Mouse (Mus musculus) lung, postnatal 0 days (tissue): ENCODE measurements around the gene Nfic.

Experiments
- CTCF ChIP-seq: IDR thresholded peaks from 2 replicates; pipeline ENCODE4 v1.5.1; 2016; ENCODE audit warnings: antibody characterized with exemption, mild to moderate bottlenecking
- EP300 ChIP-seq: IDR thresholded peaks from 2 replicates; pipeline ENCODE4 v1.6.1; 2016; ENCODE audit warnings: antibody characterized with exemption, mild to moderate bottlenecking, control low read depth

DNA sequence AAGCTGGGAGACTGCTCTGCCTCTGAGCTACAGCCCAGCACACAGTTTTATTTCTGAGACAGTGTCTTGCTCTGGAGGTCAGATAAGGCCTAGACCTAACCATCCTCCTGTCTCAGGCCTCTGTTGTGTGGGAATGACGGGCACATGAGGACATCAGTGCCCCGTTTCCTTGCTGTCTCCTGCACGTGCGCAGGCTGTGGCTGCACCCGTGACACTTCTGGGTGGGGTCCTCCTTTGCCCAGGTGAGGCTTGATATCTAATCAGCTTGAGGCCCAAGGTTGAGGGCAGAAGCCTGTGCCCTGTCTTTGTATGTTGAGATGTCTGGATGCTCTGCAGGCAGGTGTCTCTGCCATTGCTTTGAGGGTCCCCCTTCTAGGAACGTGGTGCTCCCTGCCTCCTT is 63.2 kb downstream of the Nfic start:
- TF ChIP-seq CTCF (no peak), EP300 (no peak)
